Mouse (Mus musculus): ENCODE measurements around the gene 1700056E22Rik. TPM values are rescaled to one million over a fixed set of nuclear protein-coding genes. Genes with fewer than 3 reads are reported as not detected.

1700056E22Rik gene
- polyA plus RNA-seq (2014; fragmentation: Illumina TruSeq; extraction: RNeasy Lipid Tissue Mini Kit (QIAGEN cat#74804); ENCODE audit: insufficient read depth, low read depth, low replicate concordance), result 1.1 TPM

GRCm38 (mm10) chr1:184034011-184034557 lies at the start of gene 1700056E22Rik:
TSS of gene 1700056E22Rik (minus strand) at chr1:184034301.

DNA sequence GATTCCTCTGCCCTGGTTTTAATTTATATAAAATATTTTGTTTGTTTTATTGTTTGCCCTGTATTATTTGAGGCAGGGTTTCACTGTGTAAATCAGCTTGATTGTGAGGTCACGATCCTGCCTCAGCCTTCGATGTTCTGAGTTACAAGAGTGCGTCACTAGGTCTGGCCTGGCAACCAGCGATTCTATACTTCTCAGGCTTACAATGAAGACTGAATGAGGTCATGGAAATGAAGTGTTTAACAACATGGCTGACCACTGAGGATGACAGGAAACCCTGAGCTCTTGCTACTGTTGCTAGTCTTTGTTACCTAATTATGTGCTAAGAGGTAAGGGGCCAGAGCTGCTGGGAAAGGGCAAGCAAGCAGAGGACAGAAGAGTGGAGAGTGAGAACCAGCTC lies 21.0 kb downstream of the 1700056E22Rik start, which contains the start of gene Dusp10:
TSS of gene Dusp10 (plus strand) at position 197 of the 400 bp plus-strand sequence.

Other genes with a start within 250 kb of the 1700056E22Rik start
- 4.2 TPM for gene Dusp10, start 21.0 kb downstream of the 1700056E22Rik start, polyA plus RNA-seq (2014; fragmentation: Illumina TruSeq; extraction: RNeasy Lipid Tissue Mini Kit (QIAGEN cat#74804); ENCODE audit: insufficient read depth, low read depth, low replicate concordance)

Measured in lung, adult 10 weeks (tissue).